Mouse (Mus musculus) MEL (cell line): ENCODE data around the gene Sephs2.

Experiments
- CHD1 ChIP-seq: IDR thresholded peaks from 2 replicates; pipeline ENCODE4 v1.6.1; 2012; ENCODE audit warnings: low read depth, mild to moderate bottlenecking, inconsistent platforms, low read length, improper control_type of control experiment
- CTCF ChIP-seq, 3 experiments: IDR thresholded peaks in 2 of 3; conservative IDR thresholded peaks in 1 of 3; 2 replicates each; pipeline ENCODE4 v1.5.1; 2011 to 2012; ENCODE audit warnings: low read length in 3 of 3, low read depth in 2 of 3, mild to moderate bottlenecking in 2 of 3, improper control_type of control experiment in 1 of 3, inconsistent platforms in 1 of 3, mixed read lengths in 1 of 3, moderate library complexity in 1 of 3; ENCODE audit not compliant: control insufficient read depth in 1 of 3, insufficient read depth in 1 of 3, poor library complexity in 1 of 3, severe bottlenecking in 1 of 3
- ELF1 ChIP-seq: IDR thresholded peaks from 2 replicates; pipeline ENCODE4 v1.6.1; 2014; ENCODE audit warnings: low read depth, mild to moderate bottlenecking, inconsistent platforms, low read length, improper control_type of control experiment, moderate library complexity
- EP300 ChIP-seq, 2 experiments: IDR thresholded peaks; 2 replicates each; pipeline ENCODE4 v1.6.1; 2011; ENCODE audit warnings: improper control_type of control experiment in 2 of 2, low read length in 2 of 2, low read depth in 1 of 2, mild to moderate bottlenecking in 1 of 2
- HCFC1 ChIP-seq: IDR thresholded peaks from 2 replicates; pipeline ENCODE4 v1.6.1; 2012; ENCODE audit warnings: low read depth, mild to moderate bottlenecking, inconsistent platforms, low read length, improper control_type of control experiment, moderate library complexity
- MAFK ChIP-seq: IDR thresholded peaks from 2 replicates; pipeline ENCODE4 v1.6.1; 2011; ENCODE audit warnings: low read depth, mild to moderate bottlenecking, low read length, improper control_type of control experiment, borderline replicate concordance
- MXI1 ChIP-seq: IDR thresholded peaks from 2 replicates; pipeline ENCODE4 v1.6.1; 2011; ENCODE audit warnings: mild to moderate bottlenecking, low read depth, low read length, improper control_type of control experiment
- POLR2A ChIP-seq, 2 experiments: IDR thresholded peaks; 2 replicates each; pipeline ENCODE4 v1.6.1; 2011 to 2012; ENCODE audit warnings: low read length in 2 of 2, mild to moderate bottlenecking in 2 of 2, control low read depth in 1 of 2, improper control_type of control experiment in 1 of 2, low read depth in 1 of 2, moderate library complexity in 1 of 2; ENCODE audit not compliant: control insufficient read depth in 1 of 2, insufficient read depth in 1 of 2, poor library complexity in 1 of 2
- TAL1 ChIP-seq: IDR thresholded peaks from 2 replicates; pipeline ENCODE4 v1.6.1; 2012; ENCODE audit warnings: mild to moderate bottlenecking, inconsistent platforms, low read length, moderate library complexity, mixed read lengths
- TBP ChIP-seq: IDR thresholded peaks from 2 replicates; pipeline ENCODE4 v1.8.0; 2011; ENCODE audit warnings: low read depth, low read length, improper control_type of control experiment
- ZNF384 ChIP-seq: IDR thresholded peaks from 2 replicates; pipeline ENCODE4 v1.6.1; 2012; ENCODE audit warnings: low read depth, mild to moderate bottlenecking, inconsistent platforms, low read length, improper control_type of control experiment

GRCm38 (mm10) chr7:127273118-127273923, 534 bp downstream of the Sephs2 start:
- TF ChIP-seq HCFC1 = no peak
- TF ChIP-seq POLR2A (IDR thresholded peaks at IDR 0.05; ENCODE audit: control insufficient read depth in 1 of 2, insufficient read depth in 1 of 2, low read depth in 1 of 2, low read length in 2 of 2, poor library complexity in 1 of 2) = no peak
- no peak for TF ChIP-seq EP300 (IDR thresholded peaks at IDR 0.05; ENCODE audit: low read depth in 1 of 2, low read length in 2 of 2)
- TF ChIP-seq CTCF (IDR thresholded peaks at IDR 0.05 in 2 of 3, conservative IDR thresholded peaks at IDR 0.05 in 1 of 3; ENCODE audit: control insufficient read depth in 1 of 3, insufficient read depth in 1 of 3, low read depth in 2 of 3, low read length in 3 of 3, poor library complexity in 1 of 3, severe bottlenecking in 1 of 3) = no peak; a peak in 1 of 6 replicates
- TF ChIP-seq TAL1 = no peak
- no peak for TF ChIP-seq ELF1
- no peak for TF ChIP-seq MAFK
- no peak for TF ChIP-seq TBP
- TF ChIP-seq CHD1 = 0 out of 2 replicates have a peak, but pooled peaks have one; percentile 24
- no peak for TF ChIP-seq ZNF384
- no peak for TF ChIP-seq MXI1
